Comparison of ENCODE assay signal across 8 mouse cellular contexts in genomic region chr6:116207729-116208534, GRCm38 (mm10). TPM values are rescaled to one million over a fixed set of nuclear protein-coding genes. Genes with fewer than 3 reads are reported as not detected.
A peak's percentile ranks its signal among the peaks of the same experiment; 100 is the strongest.
DNase-seq lines count a peak whose midpoint lies in the region; ATAC-seq and TF ChIP-seq lines count a peak whose summit lies in the region.

Gene Washc2, plus strand, starts transcription at chr6:116208038.

- TF ChIP-seq EP300 in heart, adult 2 months (IDR thresholded peaks at IDR 0.05; ENCODE audit: insufficient read depth, low read depth, low read length) = peak; percentile 87

- H3K36me3 ChIP-seq in embryonic facial prominence, embryonic 14.5 days (ENCODE audit: control insufficient read depth, insufficient read depth, low read length) = peaks cover 24% of the 10 kb centered on the region
- H3K36me3 ChIP-seq in heart, adult 2 months (ENCODE audit: control insufficient read depth, insufficient read depth, low read length) = peaks cover 10% of the 10 kb centered on the region
- H3K36me3 ChIP-seq in limb, embryonic 13.5 days = peaks cover 19% of the 10 kb centered on the region
- H3K36me3 ChIP-seq in midbrain, embryonic 16.5 days (ENCODE audit: control insufficient read depth, insufficient read depth, low read length) = no peaks in the 10 kb centered on the region

- no peak for TF ChIP-seq CTCF in heart, adult 2 months (IDR thresholded peaks at IDR 0.05)

- peak; percentile 96 for TF ChIP-seq POLR2A in heart, adult 2 months (IDR thresholded peaks at IDR 0.05; ENCODE audit: insufficient read depth, low read depth, low read length)

- no peaks in the 10 kb centered on the region for H3K9me3 ChIP-seq in embryonic facial prominence, embryonic 14.5 days (ENCODE audit: control insufficient read depth, low read length)
- H3K9me3 ChIP-seq in limb, embryonic 13.5 days = no peaks in the 10 kb centered on the region
- H3K9me3 ChIP-seq in midbrain, embryonic 16.5 days (replicated peaks; ENCODE audit: control insufficient read depth, low read length, poor library complexity, severe bottlenecking) = no peaks in the 10 kb centered on the region

- under 1% methylated on average over 48 of the region's 51 CpGs for WGBS in embryonic facial prominence, embryonic 14.5 days
- under 1% methylated on average over 51 of the region's 51 CpGs for WGBS in heart, adult 2 months
- 0% methylated on average over 51 of the region's 51 CpGs for WGBS in limb, embryonic 13.5 days
- WGBS in midbrain, embryonic 16.5 days = under 1% methylated on average over 51 of the region's 51 CpGs

- H3K27ac ChIP-seq in embryonic facial prominence, embryonic 14.5 days (replicated peaks; ENCODE audit: low read depth, low read length) = peak within 1 kb of the TSS; percentile 76; the same call in 1 of the 2 replicates
- H3K27ac ChIP-seq in heart, adult 2 months = peak within 1 kb of the TSS; percentile 91
- peak within 1 kb of the TSS; percentile 63 for H3K27ac ChIP-seq in limb, embryonic 13.5 days
- peak within 1 kb of the TSS; percentile 83 for H3K27ac ChIP-seq in midbrain, embryonic 16.5 days (ENCODE audit: low read length)

- no peaks in the 10 kb centered on the region for H3K27me3 ChIP-seq in embryonic facial prominence, embryonic 14.5 days (replicated peaks; ENCODE audit: control insufficient read depth, insufficient read depth, low read length)
- no peaks in the 10 kb centered on the region for H3K27me3 ChIP-seq in heart, adult 2 months (ENCODE audit: control insufficient read depth, insufficient read depth, low read length)
- no peaks in the 10 kb centered on the region for H3K27me3 ChIP-seq in limb, embryonic 13.5 days
- no peaks in the 10 kb centered on the region for H3K27me3 ChIP-seq in midbrain, embryonic 16.5 days (ENCODE audit: control insufficient read depth, insufficient read depth, low read depth, low read length)

- peak within 1 kb of the TSS; percentile 87 for H3K9ac ChIP-seq in embryonic facial prominence, embryonic 14.5 days (ENCODE audit: low read depth, low read length)
- peak within 1 kb of the TSS; percentile 76 for H3K9ac ChIP-seq in heart, adult 2 months (ENCODE audit: low read depth, low read length)
- H3K9ac ChIP-seq in limb, embryonic 13.5 days = peak within 1 kb of the TSS; percentile 87
- peak within 1 kb of the TSS; percentile 83 for H3K9ac ChIP-seq in midbrain, embryonic 16.5 days (ENCODE audit: low read depth, low read length)

- intact Hi-C loops in heart, adult 2 months (cut with DNase I) = loop anchor here (2.0 kb wide), 1 partner anchor 15 kb away; the partner anchor contains the start of gene Tmcc1

- peak; percentile 98 for DNase-seq in 3T3-L1 (ENCODE audit: low read depth, low spot score)
- DNase-seq in adrenal gland, postnatal 4 days (ENCODE audit: low spot score in 2 of 2) = peak; percentile 77 to 89
- DNase-seq in embryonic facial prominence, embryonic 14.5 days (ENCODE audit: low spot score) = peak; percentile 98
- peak; percentile 93 to 96 for DNase-seq in heart, adult 2 months
- peak; percentile 97 for DNase-seq in kidney, adult 8-10 months
- DNase-seq in spleen, postnatal 10 days (ENCODE audit: low spot score in 2 of 2) = peak; percentile 90 to 94

- peak within 1 kb of the TSS; percentile 86 for H3K4me3 ChIP-seq in embryonic facial prominence, embryonic 14.5 days (ENCODE audit: low read depth, low read length)
- H3K4me3 ChIP-seq in heart, adult 2 months = peak within 1 kb of the TSS; percentile 97
- peak within 1 kb of the TSS; percentile 83 for H3K4me3 ChIP-seq in limb, embryonic 13.5 days
- peak within 1 kb of the TSS; percentile 81 for H3K4me3 ChIP-seq in midbrain, embryonic 16.5 days (ENCODE audit: low read depth, low read length)

- H3K4me2 ChIP-seq in embryonic facial prominence, embryonic 14.5 days (ENCODE audit: low read depth, low read length) = peak within 1 kb of the TSS; percentile 85
- peak within 1 kb of the TSS; percentile 92 for H3K4me2 ChIP-seq in limb, embryonic 13.5 days (replicated peaks)
- H3K4me2 ChIP-seq in midbrain, embryonic 16.5 days (ENCODE audit: low read length) = peak within 1 kb of the TSS; percentile 84

- ATAC-seq in embryonic facial prominence, embryonic 14.5 days (ENCODE audit: low read depth) = peak; percentile 98
- ATAC-seq in limb, embryonic 13.5 days (ENCODE audit: low FRiP score, low read depth) = peak; percentile 98
- peak; percentile 97 for ATAC-seq in midbrain, embryonic 16.5 days

- H3K4me1 ChIP-seq in embryonic facial prominence, embryonic 14.5 days (ENCODE audit: control insufficient read depth, insufficient read depth, low read length) = peaks cover 13% of the 10 kb centered on the region; the same call in 1 of the 2 replicates
- peaks cover 2% of the 10 kb centered on the region; the same call in 1 of the 2 replicates for H3K4me1 ChIP-seq in heart, adult 2 months (ENCODE audit: control insufficient read depth, insufficient read depth, low read length)
- peaks cover 16% of the 10 kb centered on the region for H3K4me1 ChIP-seq in limb, embryonic 13.5 days
- peaks cover 17% of the 10 kb centered on the region for H3K4me1 ChIP-seq in midbrain, embryonic 16.5 days (ENCODE audit: control insufficient read depth, insufficient read depth, low read length)

- no peaks in the 10 kb centered on the region for H3K79me2 ChIP-seq in heart, adult 2 months (replicated peaks; ENCODE audit: control insufficient read depth, insufficient read depth, low read length)

RNA-seq across cellular contexts. Expression of gene Washc2, which starts in this region (rescaled TPM):
- total RNA-seq in adrenal gland, postnatal 4 days (2021) = 10 to 100 TPM; 74.4 to 79.6 TPM
- polyA plus RNA-seq in embryonic facial prominence, embryonic 14.5 days (2014; fragmentation: Nextera tagmentation; extraction: Ambion mirVana) = 36.9 and 43.3 TPM in 2 replicates
- total RNA-seq in heart, adult 2 months (2021) = 10 to 100 TPM; 18.1 to 24.5 TPM
- polyA plus RNA-seq in heart, adult 2 months (2012; rRNA removed) = 17.7 and 25.4 TPM in 2 replicates
- polyA plus RNA-seq in limb, embryonic 13.5 days (2015; fragmentation: Nextera tagmentation; extraction: Ambion mirVana) = 50.8 and 54.9 TPM in 2 replicates
- 72.8 and 79.1 TPM in 2 replicates for polyA plus RNA-seq in midbrain, embryonic 16.5 days (2015; fragmentation: Nextera tagmentation; extraction: Ambion mirVana)

Comparison
In these comparisons a context has a peak if more than half of its experiments do, and no peak if none do; other contexts are left out.
1. Peak in every context shown above with its lines: DNase-seq, ATAC-seq, H3K4me3 ChIP-seq and H3K27ac ChIP-seq.